Mouse (Mus musculus) Muller cell, postnatal 12 days (primary cell): Measurements from ENCODE around the gene Arrdc2.

Experiments
- DNase-seq: peaks from one replicate; pipeline ENCODE4 v3.0.0-alpha.2; 2015; ENCODE audit errors: inconsistent ontology term

The Arrdc2 gene

DNA sequence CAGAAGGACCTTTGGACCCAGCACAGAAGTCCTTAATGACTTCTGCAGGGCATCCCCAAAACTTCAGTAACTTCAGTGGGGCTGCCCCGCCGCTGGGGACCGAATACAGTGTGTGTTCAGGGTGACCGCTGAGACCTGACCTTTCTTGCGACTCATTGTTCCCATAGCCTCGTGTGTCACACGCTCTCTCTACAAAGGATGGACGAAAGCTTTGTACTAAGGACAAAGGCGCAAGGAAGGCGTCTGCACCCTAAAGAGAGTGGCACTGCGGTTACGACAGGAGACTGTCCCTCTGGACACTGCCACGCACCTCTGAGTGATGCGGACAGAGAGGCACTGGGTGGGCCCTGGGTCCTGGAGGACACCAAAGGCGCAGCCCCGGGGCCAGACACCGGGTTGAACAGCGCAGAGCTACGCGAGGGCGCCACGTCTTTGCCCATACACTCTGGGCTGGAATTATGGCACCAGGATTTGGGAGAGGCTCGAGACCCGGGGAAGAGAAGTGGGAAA is 25.2 kb upstream of the Arrdc2 start:
- peak; percentile 45 for DNase-seq

DNA sequence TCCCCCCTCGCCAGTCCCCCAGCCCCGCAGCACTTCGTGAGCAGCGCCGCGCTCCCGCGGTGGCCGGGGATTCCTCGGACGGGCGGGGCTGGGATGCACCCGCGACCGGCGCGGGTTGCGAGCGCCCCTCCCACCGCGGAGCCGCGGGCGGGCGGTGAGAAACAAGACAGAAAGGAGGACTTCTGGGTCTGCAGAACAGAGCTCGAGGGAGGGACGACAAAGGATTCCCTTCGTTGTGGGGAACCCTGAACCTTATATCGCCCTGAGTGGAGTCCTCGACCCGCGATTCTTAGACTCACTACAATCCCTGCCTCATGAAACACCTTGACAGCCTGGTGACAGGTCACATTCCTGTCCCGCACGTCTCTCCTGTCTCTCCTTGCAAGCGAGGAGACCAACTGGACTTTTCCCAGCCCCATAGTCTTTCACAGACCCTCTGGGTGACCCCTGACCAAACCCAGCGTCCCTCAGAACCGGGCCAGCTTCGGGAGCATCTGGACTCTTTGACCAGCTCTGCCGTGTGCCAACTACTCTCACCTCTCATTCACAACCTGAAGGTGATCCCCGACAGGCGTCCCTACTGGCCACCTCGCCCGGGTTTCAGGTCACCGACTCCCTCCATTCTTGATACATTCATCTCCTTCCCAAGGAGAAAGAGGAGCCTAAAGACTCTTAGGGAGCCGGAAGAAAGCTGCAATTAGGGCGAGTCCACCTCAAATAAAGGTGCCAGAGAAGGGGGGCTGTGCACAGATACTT is 24.6 kb upstream of the Arrdc2 start:
- DNase-seq = peak; percentile 36

DNA sequence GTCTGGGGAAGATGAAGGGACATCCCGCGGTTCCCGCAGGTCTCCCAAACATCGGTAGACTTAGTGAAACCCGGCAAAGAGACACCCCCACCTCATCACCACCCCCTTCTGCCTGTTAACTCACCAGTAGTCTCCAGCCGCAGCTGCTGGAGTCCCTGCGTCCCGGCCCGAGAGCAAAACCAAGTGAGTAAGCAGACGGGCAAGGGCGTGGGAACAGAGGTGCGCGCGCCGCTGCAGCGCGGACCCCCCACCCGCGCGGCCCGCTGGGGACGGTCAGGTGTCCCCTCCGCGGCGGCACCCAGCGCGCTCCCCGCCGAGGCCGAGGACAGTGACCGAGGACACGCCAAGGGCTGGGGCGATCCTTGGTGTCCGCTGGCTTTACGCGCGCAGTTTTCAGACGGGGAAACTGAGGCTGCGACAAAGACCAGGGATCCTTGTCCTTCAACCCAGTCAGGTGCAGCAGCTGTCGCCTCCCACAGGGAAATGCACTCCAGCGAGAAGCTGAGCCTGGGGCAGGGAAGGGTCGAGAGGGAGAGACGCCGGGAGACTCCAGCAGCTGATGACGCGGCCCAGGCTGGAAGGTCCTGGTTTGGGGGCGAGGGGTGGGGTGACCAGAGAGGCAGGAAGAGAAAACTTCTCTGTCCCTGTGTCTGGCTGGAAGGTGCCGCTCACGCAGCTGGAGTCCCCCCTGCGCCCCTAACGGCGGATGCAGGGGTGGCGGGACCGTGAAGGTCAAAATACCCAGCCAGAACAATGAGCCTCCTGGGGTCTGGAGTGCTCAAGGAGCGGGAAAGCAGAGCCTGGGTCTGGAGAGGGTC is 23.5 kb upstream of the Arrdc2 start, which contains the start of gene Kcnn1:
Kcnn1 (minus strand) TSS at position 435 of the 818 bp plus-strand sequence.
- no peak for DNase-seq

DNA sequence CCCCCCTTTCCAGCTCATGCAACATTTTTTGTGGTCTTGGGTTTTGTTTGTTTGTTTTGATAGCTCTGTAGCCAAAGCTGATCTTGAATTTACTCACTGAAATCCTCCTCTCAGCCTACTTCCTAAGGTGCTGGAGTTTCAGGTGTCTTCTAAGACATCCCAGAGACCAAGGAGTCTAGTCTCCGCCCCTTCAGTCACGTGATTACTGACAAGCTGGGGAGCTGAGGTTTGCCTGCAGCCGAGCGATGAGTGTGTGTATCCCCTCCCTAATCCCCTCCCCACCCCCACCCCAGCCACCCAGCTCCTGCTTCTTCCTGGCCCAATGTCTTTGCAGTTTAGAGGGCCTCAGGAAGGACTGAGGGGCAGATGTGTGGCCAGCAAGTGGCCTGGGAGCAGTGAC is 18.0 kb upstream of the Arrdc2 start:
- no peak for DNase-seq

DNA sequence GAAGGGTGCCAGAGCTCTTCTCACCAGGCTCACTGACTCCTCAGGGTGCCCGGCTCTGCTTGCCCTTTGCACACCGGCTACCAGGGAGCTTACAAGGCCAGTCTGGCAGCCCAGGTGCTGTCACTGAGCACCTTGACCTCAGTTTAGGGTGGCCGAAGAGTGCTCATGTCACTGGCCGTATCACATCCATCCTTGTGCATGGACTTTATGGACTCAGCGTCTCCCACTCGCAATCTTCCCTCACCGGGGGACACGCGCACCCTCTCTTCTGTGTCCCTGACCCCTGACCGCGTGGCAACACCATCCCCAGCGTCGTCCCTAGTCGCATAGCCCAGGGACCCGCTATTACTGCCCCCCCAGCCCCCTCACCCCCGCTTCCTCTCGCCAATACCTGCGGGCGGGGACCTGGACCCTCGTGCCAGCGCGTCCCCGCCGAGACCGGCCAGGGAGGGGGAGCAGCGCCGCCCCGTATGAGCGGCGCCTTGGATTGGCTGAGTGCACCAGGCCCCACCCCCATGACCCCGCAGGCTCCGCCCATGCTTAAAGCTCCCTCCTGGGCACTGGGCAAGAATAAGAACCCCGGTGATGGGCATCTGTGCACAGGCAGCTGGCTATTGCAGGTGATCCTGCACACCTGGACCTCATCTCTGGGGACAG is 17.1 kb upstream of the Arrdc2 start:
- DNase-seq = peak; percentile 76

DNA sequence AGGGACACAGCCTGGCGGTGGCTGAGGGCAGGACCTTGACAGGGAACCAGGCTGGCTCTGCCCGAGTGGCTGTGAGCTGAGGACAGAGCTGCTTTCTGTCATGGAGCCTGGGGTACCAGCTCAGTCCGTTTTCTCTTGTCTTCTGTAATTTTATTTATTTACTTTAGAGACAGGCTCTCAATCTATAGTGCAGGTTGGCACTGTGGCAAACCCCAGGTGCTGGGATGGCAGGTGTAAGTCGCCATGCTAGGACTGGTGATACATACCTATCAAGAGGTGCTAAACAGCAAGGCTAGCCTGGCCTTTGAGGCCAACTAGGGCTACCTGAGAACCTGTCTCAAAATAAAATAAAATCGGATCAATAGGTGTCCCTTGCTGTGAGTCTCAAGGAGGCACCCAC is 16.5 kb upstream of the Arrdc2 start:
- no peak for DNase-seq

DNA sequence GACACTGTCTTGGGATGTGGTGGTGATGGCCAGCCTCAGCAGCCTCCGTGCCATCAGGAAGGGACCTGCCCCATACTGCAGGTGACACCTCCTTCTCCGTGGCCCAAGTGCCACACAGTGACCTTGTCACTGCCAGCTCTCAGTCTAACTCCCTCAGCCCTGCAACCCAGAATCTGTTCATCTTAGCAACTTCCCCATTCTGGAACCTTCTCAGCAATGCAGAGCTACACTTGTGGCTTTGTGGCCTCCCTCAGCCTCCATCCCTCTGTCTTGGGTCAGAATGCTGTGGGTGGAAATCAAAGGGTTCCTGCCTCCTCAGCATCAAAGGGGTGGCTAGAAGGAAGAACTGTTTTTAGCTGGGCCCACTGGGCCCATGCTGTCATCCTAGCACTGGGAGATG is 14.3 kb upstream of the Arrdc2 start:
- DNase-seq = no peak

DNA sequence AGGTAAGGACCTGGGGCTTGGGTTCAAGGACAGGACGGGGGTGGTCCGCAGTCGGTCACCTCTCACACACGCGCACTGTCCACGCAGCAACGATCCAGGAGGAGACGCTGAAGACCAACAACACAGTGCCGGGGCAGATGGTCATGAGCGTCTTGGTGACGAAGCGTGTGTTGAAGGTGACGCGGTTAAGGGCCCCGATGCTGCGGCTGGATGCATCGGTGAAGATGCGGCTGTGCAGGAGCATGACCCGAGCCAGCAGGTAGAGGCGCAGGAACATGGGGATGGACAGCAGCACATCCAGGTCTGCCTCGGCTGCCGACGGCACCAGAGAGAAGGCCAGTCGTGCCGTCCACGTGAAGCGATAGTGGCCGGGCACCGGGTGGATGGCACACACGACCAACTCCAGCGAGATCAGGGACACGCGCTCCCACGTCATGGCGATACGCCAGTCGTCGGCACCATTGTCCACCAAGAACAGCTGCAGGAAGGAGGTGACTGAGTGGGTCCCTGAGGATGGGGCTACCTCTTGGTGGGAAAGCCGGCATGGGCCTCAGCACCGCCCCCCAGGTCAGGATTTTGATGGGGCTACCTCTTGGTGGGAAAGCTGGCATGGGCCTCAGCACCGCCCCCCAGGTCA is 13.2 kb upstream of the Arrdc2 start:
- no peak for DNase-seq

DNA sequence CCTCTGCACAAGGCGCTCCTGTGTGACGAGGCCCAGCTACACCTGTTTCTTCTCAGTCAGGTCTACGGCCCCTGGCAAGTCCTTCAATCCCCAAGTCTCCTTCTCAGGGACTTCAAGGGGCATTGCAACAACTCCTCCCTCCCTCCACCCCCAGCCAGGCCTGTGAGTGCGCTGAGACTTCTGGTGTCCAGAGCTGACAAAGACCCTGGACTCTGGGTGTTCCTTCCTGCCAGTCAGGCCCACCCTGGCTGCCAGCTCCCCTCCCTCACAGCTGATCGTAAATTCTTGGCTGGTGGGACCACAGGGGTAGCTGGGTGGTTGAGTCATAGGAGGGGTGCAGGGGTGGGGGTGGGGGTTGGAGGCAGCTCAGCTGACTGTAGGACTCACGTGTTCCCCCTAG is 12.3 kb upstream of the Arrdc2 start:
- no peak for DNase-seq

DNA sequence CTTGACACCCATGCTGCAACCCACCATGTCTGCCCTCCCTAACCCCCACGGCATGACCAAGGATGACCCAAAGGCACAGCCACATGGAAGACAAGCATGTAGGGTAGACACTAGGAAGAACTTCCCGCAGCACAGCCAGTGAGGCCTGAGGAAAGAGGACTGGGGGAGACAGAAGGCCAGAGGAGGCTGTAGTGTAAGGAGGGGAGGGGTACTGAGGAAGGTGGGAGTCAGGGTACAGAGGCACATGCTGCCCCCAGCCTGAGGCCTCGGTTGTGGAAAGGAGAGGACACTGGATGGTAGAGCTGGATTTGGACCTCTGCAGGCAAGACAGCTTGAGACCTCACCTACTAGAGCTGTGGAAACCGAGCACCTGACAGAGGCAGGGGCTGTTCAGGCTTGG is 11.4 kb upstream of the Arrdc2 start:
- no peak for DNase-seq

DNA sequence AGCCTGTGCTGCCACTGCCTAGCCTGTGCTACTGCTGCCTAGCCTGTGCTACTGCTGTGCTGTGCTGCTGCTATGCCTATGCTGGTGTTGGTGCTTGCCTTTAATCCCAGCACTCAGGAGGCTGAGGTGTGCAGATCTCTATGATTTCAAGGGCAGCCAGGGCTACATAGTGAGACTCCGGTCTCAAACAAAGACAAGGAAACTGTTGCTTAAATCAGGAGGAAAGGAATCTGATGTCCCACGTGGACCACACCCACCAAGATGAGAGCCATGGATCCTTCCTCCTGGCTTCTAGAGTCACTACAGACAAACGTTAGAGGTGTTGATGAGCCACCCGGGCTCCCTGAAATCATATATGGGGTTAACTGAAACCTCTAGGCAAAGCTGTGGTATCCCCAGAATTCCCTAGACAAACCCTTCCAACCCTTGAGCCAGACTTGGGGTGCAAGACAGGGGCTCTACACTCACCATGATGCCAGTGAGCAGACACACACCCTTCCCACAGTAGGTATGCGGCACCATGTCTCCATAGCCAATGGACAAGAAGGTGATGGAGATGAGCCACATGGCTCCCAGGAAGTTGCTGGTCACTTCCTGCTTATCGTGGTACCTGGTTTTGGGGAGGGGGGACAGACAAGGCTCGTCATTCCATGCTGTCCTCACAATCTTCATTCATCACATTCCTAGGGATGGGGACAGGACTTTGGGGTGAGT is 10.8 kb upstream of the Arrdc2 start:
- no peak for DNase-seq

DNA sequence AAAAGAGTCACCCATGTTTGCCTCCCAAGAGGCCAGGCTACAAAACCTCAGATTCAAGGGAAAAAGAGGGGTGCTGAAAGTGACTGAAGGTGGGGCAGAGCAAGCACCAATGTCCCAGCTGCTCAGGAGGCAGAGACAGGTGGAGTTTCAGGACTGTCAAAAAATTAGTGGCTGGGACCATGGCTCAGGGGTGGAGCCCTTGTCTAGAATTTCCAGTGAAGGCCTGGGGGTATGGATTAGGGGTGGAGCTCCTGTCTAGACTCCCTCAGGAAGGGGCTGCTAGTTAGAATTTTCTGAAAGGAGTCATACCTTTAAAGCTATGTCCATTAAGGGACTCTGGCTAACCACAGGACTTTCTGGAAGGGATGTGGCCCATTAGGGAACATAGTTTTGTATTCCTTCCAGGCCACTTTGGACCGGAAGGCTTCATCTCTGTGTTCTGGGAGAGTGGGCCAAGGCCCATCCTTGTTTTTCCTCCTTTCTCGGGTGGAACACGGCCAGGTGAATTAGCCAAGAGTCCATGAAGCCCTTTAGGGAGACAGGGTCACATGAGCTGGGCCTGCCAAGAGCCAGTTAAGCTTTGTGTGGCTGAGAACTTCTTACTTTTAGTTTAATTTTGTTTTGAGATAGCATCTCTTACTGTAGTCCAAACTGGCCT is 9.9 kb upstream of the Arrdc2 start:
- no peak for DNase-seq

DNA sequence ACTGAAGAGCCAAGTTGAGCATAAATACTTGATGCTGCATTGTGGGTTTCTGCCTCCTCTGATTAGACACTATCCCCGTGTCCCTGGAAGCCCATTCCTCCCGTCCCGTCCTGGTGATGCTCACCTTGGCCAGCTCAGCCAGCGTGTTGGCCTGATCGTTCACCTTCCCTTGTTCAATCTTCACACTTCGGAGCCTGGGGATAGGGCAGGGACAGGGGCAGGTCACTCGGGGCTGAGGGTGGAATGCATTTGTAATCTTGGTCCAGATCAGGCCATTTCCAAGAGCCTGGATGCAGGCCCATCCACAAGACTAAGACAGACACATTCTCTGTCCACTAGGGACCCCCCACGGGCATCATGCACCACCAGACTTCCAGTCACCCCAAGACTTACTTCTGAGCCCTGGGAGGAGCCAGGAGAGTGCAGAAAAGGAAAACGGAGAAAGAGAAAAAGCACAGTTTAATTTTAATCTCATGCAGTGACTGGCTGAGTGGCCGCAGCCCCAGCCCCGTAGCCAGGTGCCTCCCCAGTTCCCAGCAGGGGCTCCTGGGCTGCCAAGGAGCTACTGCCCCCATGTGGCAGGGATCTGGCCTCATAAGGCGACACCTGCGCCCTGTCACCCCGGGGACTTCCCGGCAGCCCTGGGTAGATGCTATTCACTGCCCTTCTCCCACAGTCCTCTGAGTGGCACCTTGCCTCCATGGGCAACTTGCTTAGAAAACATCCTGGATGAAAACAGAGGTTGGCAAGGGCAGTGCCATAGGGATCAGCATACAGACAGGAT is 7.0 kb upstream of the Arrdc2 start:
- DNase-seq = no peak

DNA sequence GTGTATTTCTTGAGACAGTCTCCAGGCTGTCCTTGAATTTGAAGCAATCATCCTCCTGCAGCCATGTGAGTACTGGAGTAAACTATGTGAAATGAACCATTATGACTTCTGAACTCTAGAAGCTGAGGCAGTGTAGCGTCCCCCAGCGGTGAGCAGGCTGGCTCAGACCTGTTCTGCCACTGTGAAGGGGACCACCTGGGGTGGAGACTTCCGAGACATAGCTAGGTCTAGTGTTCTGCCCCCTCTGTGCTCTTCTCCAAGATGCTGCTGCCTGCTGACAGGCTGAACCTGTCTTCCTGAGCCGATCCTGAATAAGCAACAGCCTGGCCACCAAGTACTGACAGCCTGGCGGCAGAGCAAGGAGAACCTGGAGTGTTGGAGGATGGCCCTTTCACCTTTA is 5.6 kb upstream of the Arrdc2 start:
- DNase-seq = no peak

DNA sequence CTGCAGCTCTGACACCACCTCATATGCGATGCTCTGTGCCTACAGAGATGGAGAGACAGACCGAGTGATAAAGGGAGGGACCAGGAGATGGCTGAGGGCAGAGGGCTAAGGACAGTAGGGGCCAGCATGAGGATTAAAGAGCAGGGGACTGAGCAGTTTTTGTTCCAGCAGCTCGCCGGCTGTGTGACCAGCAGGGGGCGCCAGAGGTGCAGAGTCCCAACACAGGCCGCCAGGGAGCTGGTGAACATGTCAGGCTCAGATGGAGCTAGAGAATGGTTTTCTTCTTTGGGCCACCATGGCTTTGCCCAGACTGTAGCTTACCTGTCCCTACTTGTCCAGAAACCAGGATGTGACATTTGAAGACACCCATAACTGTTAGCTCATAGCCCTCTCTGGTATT is 5.0 kb upstream of the Arrdc2 start:
- peak; percentile 80 for DNase-seq

DNA sequence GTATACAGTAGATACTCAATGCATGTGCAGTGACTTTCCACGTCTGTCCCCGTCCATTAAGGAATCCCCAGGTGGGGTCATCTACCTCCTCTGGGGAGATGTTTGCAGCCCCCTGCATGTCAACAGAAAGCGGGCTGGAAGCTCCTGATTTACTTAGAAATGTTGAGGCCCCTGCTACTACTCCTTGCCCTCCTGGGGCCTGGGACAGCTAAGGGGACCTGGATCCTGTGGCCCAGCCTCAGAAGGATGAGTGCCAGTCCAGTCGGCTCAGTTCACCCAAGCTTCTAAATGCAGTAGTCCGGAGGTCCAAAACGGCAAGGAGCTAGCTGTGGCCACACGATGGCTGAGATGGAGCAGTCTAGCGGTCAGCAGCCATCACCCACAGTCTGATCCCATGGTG is 4.4 kb upstream of the Arrdc2 start:
- no peak for DNase-seq

DNA sequence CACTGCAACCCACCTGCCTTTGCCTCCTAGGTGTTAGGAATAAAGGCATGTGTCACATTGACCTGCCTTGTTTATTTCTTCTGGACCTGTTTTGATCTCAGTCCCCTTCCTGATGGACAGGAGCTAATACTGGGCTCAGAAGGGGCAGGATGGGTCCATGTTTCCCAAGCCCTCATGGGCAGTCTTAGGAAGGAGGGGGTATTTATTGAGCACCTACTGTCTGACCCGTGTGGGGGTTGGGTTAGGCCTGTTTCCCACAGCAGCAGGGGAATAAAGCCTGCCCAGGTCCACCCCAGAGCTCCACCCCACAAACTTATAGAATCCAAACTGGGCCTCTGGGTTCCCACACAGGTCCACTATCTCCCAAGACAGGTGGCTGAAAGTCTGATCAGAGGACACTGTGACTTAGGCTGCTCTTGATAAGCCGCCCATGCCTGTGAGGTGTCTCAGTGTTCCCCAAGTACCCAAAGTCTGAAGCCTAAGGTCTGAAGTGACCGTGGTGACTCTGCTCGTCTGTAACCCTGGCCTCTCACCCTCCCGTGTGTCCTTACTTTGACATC is 3.8 kb upstream of the Arrdc2 start:
- no peak for DNase-seq

DNA sequence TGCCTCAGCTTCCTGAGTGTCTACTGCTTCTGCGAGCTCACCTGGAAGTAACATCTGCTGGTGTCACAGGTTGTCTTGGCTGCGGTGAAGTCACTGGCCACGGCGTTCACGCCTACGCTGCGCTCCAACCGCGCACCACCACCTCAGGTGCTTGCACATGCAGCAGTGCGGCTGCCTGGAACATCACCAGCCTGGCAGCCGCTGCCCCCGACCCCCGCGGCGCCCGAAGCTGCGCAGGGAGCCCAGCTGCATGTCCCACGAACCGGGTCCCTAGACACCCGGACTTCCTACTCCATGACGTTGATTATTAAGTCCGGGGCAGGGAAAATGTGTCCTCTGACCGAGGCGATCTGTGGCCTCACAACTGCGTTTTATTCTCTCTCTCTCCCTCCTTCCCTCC is 3.0 kb upstream of the Arrdc2 start:
- DNase-seq = no peak
